Mouse (Mus musculus): ENCODE measurements around the gene Tmem108. TPM values are rescaled to one million over a fixed set of nuclear protein-coding genes. Genes with fewer than 3 reads are reported as not detected.

Gene Tmem108
- polyA plus RNA-seq, 1 experiment from 2014 or later, result 42.7 TPM

GRCm38 (mm10) chr9:103440597-103440996, 321.0 kb downstream of the Tmem108 start:
- peak overlapping the region; percentile 50 for H3K27ac ChIP-seq
- WGBS, result 16% methylated on average over 3 of the region's 3 CpGs
- H3K4me1 ChIP-seq (replicated peaks), result peaks cover 53% of the 10 kb centered on the region
- ATAC-seq (replicated peaks; ENCODE audit: insufficient number of reproducible peaks, insufficient read depth, low FRiP score, low read depth), result peak; percentile 37; the same call in 1 of the 2 replicates
- H3K4me2 ChIP-seq, result peak overlapping the region; percentile 6; the same call in 1 of the 2 replicates
- H3K4me3 ChIP-seq, result no peak overlapping the region
- no peak overlapping the region for H3K9ac ChIP-seq
- H3K27me3 ChIP-seq, result no peaks in the 10 kb centered on the region
- no peaks in the 10 kb centered on the region for H3K9me3 ChIP-seq (replicated peaks)
- H3K36me3 ChIP-seq, result no peaks in the 10 kb centered on the region

- H3K27me3 ChIP-seq, result no peaks in the 10 kb centered on the region
- ATAC-seq (replicated peaks; ENCODE audit: insufficient number of reproducible peaks, insufficient read depth, low FRiP score, low read depth), result no peak
- WGBS, result 52% methylated on average over 5 of the region's 5 CpGs
- H3K9ac ChIP-seq, result no peak overlapping the region
- no peak overlapping the region for H3K4me3 ChIP-seq
- H3K4me2 ChIP-seq, result no peak overlapping the region
- no peak overlapping the region for H3K27ac ChIP-seq
- H3K9me3 ChIP-seq (replicated peaks), result no peaks in the 10 kb centered on the region
- no peaks in the 10 kb centered on the region for H3K36me3 ChIP-seq
- peaks cover 66% of the 10 kb centered on the region for H3K4me1 ChIP-seq (replicated peaks)
Observed at GRCm38 (mm10) chr9:103437104-103437503, 324.5 kb downstream of the Tmem108 start.

- peak; percentile 44; the same call in 1 of the 2 replicates for ATAC-seq (replicated peaks; ENCODE audit: insufficient number of reproducible peaks, insufficient read depth, low FRiP score, low read depth)
- Histone ChIP-seq H3K9ac (no peak overlapping the region), H3K4me2 (no peak overlapping the region), H3K27me3 (no peaks in the 10 kb centered on the region), H3K9me3 (replicated peaks) (no peaks in the 10 kb centered on the region), H3K27ac (peak overlapping the region; percentile 13; the same call in 1 of the 2 replicates), H3K4me1 (replicated peaks) (peaks cover 67% of the 10 kb centered on the region), H3K36me3 (no peaks in the 10 kb centered on the region), H3K4me3 (no peak overlapping the region)
- WGBS, result 46% methylated on average over 4 of the region's 4 CpGs
Observed at GRCm38 (mm10) chr9:103434116-103434515, 327.5 kb downstream of the Tmem108 start.

Other genes starting within 250 kb of the Tmem108 start
- 2.9 and 4.2 TPM in 2 replicates for gene Nphp3, start 240.7 kb upstream of the Tmem108 start, polyA plus RNA-seq (2015; fragmentation: Nextera tagmentation; extraction: Ambion mirVana)